ENCODE assay signal across 13 mouse cellular contexts in the genomic region with DNA sequence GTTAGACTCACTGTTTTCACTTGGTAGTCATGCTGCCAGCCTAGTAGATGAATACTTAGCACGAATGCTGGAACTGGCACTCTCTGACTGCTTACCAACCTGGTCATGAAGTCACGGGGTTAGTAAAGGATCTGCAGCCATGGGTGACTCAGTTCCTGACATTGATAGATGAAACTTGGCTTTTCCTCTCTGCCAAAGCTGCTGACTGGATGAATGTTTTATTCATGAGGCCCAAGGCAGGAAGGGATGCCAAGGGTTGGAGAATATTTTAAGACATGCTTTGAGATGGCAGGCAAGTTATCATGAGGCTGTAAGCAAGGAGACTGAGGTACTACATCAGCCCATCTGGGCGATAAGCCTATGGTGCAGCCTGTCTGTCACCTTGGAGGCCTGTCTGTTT.
A peak's percentile ranks its signal among the peaks of the same experiment; 100 is the strongest.
DNase-seq lines count a peak whose midpoint lies in the region; ATAC-seq and TF ChIP-seq lines count a peak whose summit lies in the region.
"Had no signal": no experiment of that assay in that cellular context is flagged by ENCODE, and none has a peak within 500 bp of the region (broad histone marks: within the 10 kb centered on the region; RNA-seq: fewer than 3 reads in every experiment).

No protein-coding gene starts in this region.

- no peak for TF ChIP-seq CTCF in forebrain, postnatal 0 days (IDR thresholded peaks at IDR 0.05; ENCODE audit: low read depth)

- no peak overlapping the region for H3K4me2 ChIP-seq in hindbrain, embryonic 11.5 days (replicated peaks; ENCODE audit: low read depth, low read length)
- H3K4me2 ChIP-seq in forebrain, postnatal 0 days (ENCODE audit: low read depth) = no peak overlapping the region
- H3K4me2 ChIP-seq: neural tube, embryonic 13.5 days had no signal

- peak; percentile 47; the same call in 1 of the 2 replicates for ATAC-seq in hindbrain, embryonic 11.5 days (ENCODE audit: low FRiP score)
- ATAC-seq in forebrain, postnatal 0 days = peak; percentile 93

- no peaks in the 10 kb centered on the region for H3K9me3 ChIP-seq in hindbrain, embryonic 11.5 days (ENCODE audit: control insufficient read depth, low read length)
- no peaks in the 10 kb centered on the region for H3K9me3 ChIP-seq in hindbrain, embryonic 10.5 days
- no peaks in the 10 kb centered on the region for H3K9me3 ChIP-seq in forebrain, postnatal 0 days (ENCODE audit: low read length)
- H3K9me3 ChIP-seq: midbrain, embryonic 10.5 days; neural tube, embryonic 13.5 days had no signal

- no peak overlapping the region for H3K4me3 ChIP-seq in hindbrain, embryonic 11.5 days (ENCODE audit: low read depth, low read length)
- H3K4me3 ChIP-seq in hindbrain, embryonic 10.5 days = no peak overlapping the region
- H3K4me3 ChIP-seq in forebrain, postnatal 0 days (ENCODE audit: low read depth, low read length) = no peak overlapping the region
- H3K4me3 ChIP-seq: midbrain, embryonic 10.5 days; neural tube, embryonic 13.5 days had no signal

- no peak overlapping the region for H3K27ac ChIP-seq in hindbrain, embryonic 11.5 days (ENCODE audit: low read depth, low read length)
- no peak overlapping the region for H3K27ac ChIP-seq in hindbrain, embryonic 10.5 days
- no peak overlapping the region for H3K27ac ChIP-seq in forebrain, postnatal 0 days (ENCODE audit: low read depth, low read length)
- H3K27ac ChIP-seq: liver, embryonic 14.5 days; midbrain, embryonic 10.5 days; neural tube, embryonic 13.5 days had no signal

- H3K36me3 ChIP-seq in hindbrain, embryonic 11.5 days (ENCODE audit: control insufficient read depth, insufficient read depth, low read length) = no peaks in the 10 kb centered on the region
- H3K36me3 ChIP-seq in hindbrain, embryonic 10.5 days = no peaks in the 10 kb centered on the region
- no peaks in the 10 kb centered on the region for H3K36me3 ChIP-seq in forebrain, postnatal 0 days (ENCODE audit: insufficient read depth)
- H3K36me3 ChIP-seq: midbrain, embryonic 10.5 days; neural tube, embryonic 13.5 days had no signal

- no peaks in the 10 kb centered on the region for H3K27me3 ChIP-seq in hindbrain, embryonic 11.5 days (ENCODE audit: control insufficient read depth, insufficient read depth, low read length)
- no peaks in the 10 kb centered on the region for H3K27me3 ChIP-seq in hindbrain, embryonic 10.5 days (ENCODE audit: insufficient read depth, poor library complexity, severe bottlenecking)
- no peaks in the 10 kb centered on the region for H3K27me3 ChIP-seq in forebrain, postnatal 0 days (ENCODE audit: insufficient read depth, low read length)
- H3K27me3 ChIP-seq: neural tube, embryonic 13.5 days had no signal

- no peaks in the 10 kb centered on the region for H3K4me1 ChIP-seq in hindbrain, embryonic 11.5 days (replicated peaks; ENCODE audit: control insufficient read depth, insufficient read depth, low read length)
- peaks cover 5% of the 10 kb centered on the region; the same call in 1 of the 2 replicates for H3K4me1 ChIP-seq in hindbrain, embryonic 10.5 days (replicated peaks)
- no peaks in the 10 kb centered on the region for H3K4me1 ChIP-seq in forebrain, postnatal 0 days (ENCODE audit: insufficient read depth)
- H3K4me1 ChIP-seq: neural tube, embryonic 13.5 days had no signal

- DNase-seq in hindbrain, embryonic 11.5 days (ENCODE audit: low spot score) = peak; percentile 19
- DNase-seq in hindbrain, embryonic 10.5 days (ENCODE audit: low spot score) = no peak
- DNase-seq in 3134 (ENCODE audit: extremely low read depth, insufficient read length, low spot score) (peak; percentile 67), 3T3-L1 (ENCODE audit: low read depth, low spot score) (peak; percentile 93)
- DNase-seq in forebrain, postnatal 0 days = peak; percentile 55
- no peak for DNase-seq in thymus, adult 18-20 months
- no peak for DNase-seq in layer of hippocampus, postnatal 25 days (ENCODE audit: extremely low spot score in 1 of 2, low spot score in 1 of 2)
- DNase-seq: cerebellum, postnatal 36 days; heart, postnatal 10 days; right cerebral cortex, postnatal 25 days had no signal

- 64% methylated on average over 3 of the region's 3 CpGs for WGBS in hindbrain, embryonic 11.5 days
- 71% methylated on average over 3 of the region's 3 CpGs for WGBS in hindbrain, embryonic 10.5 days
- WGBS in forebrain, postnatal 0 days = 48% methylated on average over 3 of the region's 3 CpGs

- no peak overlapping the region for H3K9ac ChIP-seq in hindbrain, embryonic 11.5 days (ENCODE audit: low read depth, low read length)
- H3K9ac ChIP-seq in forebrain, postnatal 0 days = no peak overlapping the region
- H3K9ac ChIP-seq: liver, embryonic 14.5 days; neural tube, embryonic 13.5 days had no signal

Comparison
In these comparisons a context has a peak if more than half of its experiments do, and no peak if none do; other contexts are left out.
1. DNase-seq: peak in hindbrain, embryonic 11.5 days (single experiment), 3134 (single experiment), 3T3-L1 (single experiment) and forebrain, postnatal 0 days (single experiment); none in hindbrain, embryonic 10.5 days (single experiment), thymus, adult 18-20 months (0 of 2) and layer of hippocampus, postnatal 25 days (0 of 2).